Mouse (Mus musculus) testis, adult 2 months (tissue): ENCODE measurements around the gene Sbf1.

Experiments
- CTCF ChIP-seq: fragments of 200-500 bp; IDR thresholded peaks from 2 replicates; pipeline ENCODE4 v1.5.1; 2012; ENCODE audit warnings: low read depth, mild to moderate bottlenecking, inconsistent platforms, low read length, moderate library complexity; ENCODE audit not compliant: control insufficient read depth, insufficient read depth, insufficient replicate concordance
- POLR2A ChIP-seq: fragments of 200-500 bp; IDR thresholded peaks from 2 replicates; pipeline ENCODE4 v1.6.1; 2012; ENCODE audit warnings: low read depth, mild to moderate bottlenecking, inconsistent platforms, low read length, moderate library complexity; ENCODE audit not compliant: control insufficient read depth

GRCm38 (mm10) chr15:89295580-89296165, 19.4 kb downstream of the Sbf1 start:
- TF ChIP-seq CTCF: no peak
- TF ChIP-seq POLR2A: no peak
